Mouse (Mus musculus) neural tube, embryonic 12.5 days (tissue): Measurements from ENCODE around the gene Ncapd3. TPM values are rescaled to one million over a fixed set of nuclear protein-coding genes. Genes with fewer than 3 reads are reported as not detected.

Experiments
- ATAC-seq: fragments of 200-750 bp; cut with Nextera tagmentation; 2 replicates; pipeline ENCODE4 v1.8.0; 2017; ENCODE audit warnings: low read depth, mild to moderate bottlenecking, moderate TSS enrichment, moderate library complexity; ENCODE audit not compliant: low FRiP score
- H3K27ac ChIP-seq: fragments of 300-500 bp; sonication (generic); 2 replicates; pipeline ENCODE4 v1.5.1; 2016
- H3K27me3 ChIP-seq: fragments of 300-500 bp; sonication (generic); replicated peaks from 2 replicates; pipeline ENCODE4 v1.6.1; 2016; ENCODE audit warnings: mild to moderate bottlenecking
- H3K36me3 ChIP-seq: fragments of 300-500 bp; sonication (generic); 2 replicates; pipeline ENCODE4 v1.6.1; 2016; ENCODE audit warnings: mild to moderate bottlenecking
- H3K4me1 ChIP-seq: fragments of 300-500 bp; sonication (generic); 2 replicates; pipeline ENCODE4 v1.6.1; 2016
- H3K4me2 ChIP-seq: fragments of 300-500 bp; sonication (generic); replicated peaks from 2 replicates; pipeline ENCODE4 v1.6.1; 2016; ENCODE audit warnings: mild to moderate bottlenecking
- H3K4me3 ChIP-seq: fragments of 300-500 bp; sonication (generic); 2 replicates; pipeline ENCODE4 v1.5.1; 2016
- H3K9ac ChIP-seq: fragments of 300-500 bp; sonication (generic); 2 replicates; pipeline ENCODE4 v1.6.1; 2016; ENCODE audit warnings: mild to moderate bottlenecking
- H3K9me3 ChIP-seq: fragments of 300-500 bp; sonication (generic); 2 replicates; pipeline ENCODE4 v1.6.1; 2016; ENCODE audit warnings: mild to moderate bottlenecking
- WGBS: fragments of 180-500 bp; shearing (Covaris S2); methylation state at CpG from one replicate; pipeline ENCODE4 v1.1.7; 2016; 5-methylcytosine and 5-hydroxymethylcytosine counted together
- polyA plus RNA-seq: library from polyadenylated mRNA; unstranded; fragments of >200 nt; fragmentation: Nextera tagmentation; extraction: Ambion mirVana; gene quantifications from 2 replicates; pipeline ENCODE4 v1.2.1, GENCODE M21; 2016

Ncapd3 gene
- polyA plus RNA-seq: 24.8 and 27.6 TPM in 2 replicates

GRCm38 (mm10) chr9:27029828-27030762, at the start of gene Ncapd3, which contains the start of gene Vps26b:
Ncapd3 (plus strand) TSS chr9:27030175.
Vps26b (minus strand) TSS chr9:27030065.
- H3K4me3 ChIP-seq: peak within 1 kb of the TSS; percentile 95
- peak within 1 kb of the TSS; percentile 75 for H3K27ac ChIP-seq
- H3K9me3 ChIP-seq: no peaks in the 10 kb centered on the region
- peak within 1 kb of the TSS; percentile 86 for H3K9ac ChIP-seq
- ATAC-seq: peak; percentile 95
- WGBS: under 1% methylated on average over 78 of the region's 80 CpGs
- peak within 1 kb of the TSS; percentile 87 for H3K4me2 ChIP-seq
- H3K27me3 ChIP-seq: no peaks in the 10 kb centered on the region
- H3K36me3 ChIP-seq: peaks cover 4% of the 10 kb centered on the region; the same call in 1 of the 2 replicates
- peaks cover 44% of the 10 kb centered on the region for H3K4me1 ChIP-seq

GRCm38 (mm10) chr9:26985090-26985613, 44.8 kb upstream of the Ncapd3 start:
- Histone ChIP-seq H3K27me3 (no peaks in the 10 kb centered on the region), H3K4me3 (no peak overlapping the region), H3K36me3 (peaks cover 43% of the 10 kb centered on the region), H3K9ac (no peak overlapping the region), H3K4me2 (no peak overlapping the region), H3K9me3 (no peaks in the 10 kb centered on the region), H3K4me1 (no peaks in the 10 kb centered on the region), H3K27ac (no peak overlapping the region)
- no peak for ATAC-seq
- WGBS: 92% methylated on average over 2 of the region's 2 CpGs

- H3K9me3 ChIP-seq: no peaks in the 10 kb centered on the region
- WGBS: 93% methylated on average over 6 of the region's 6 CpGs
- H3K36me3 ChIP-seq: peaks cover 49% of the 10 kb centered on the region
- no peaks in the 10 kb centered on the region for H3K4me1 ChIP-seq
- no peaks in the 10 kb centered on the region for H3K27me3 ChIP-seq
- ATAC-seq: no peak
- no peak overlapping the region for H3K27ac ChIP-seq
- H3K4me2 ChIP-seq: no peak overlapping the region
- H3K4me3 ChIP-seq: no peak overlapping the region
- H3K9ac ChIP-seq: no peak overlapping the region
These were observed 44.2 kb upstream of the Ncapd3 start for GRCm38 (mm10) chr9:26985668-26986277.

GRCm38 (mm10) chr9:26990181-26990580, 39.8 kb upstream of the Ncapd3 start:
- Histone ChIP-seq H3K27ac (no peak overlapping the region), H3K4me1 (no peaks in the 10 kb centered on the region), H3K4me2 (no peak overlapping the region), H3K36me3 (peaks cover 48% of the 10 kb centered on the region), H3K9me3 (no peaks in the 10 kb centered on the region), H3K9ac (no peak overlapping the region), H3K27me3 (no peaks in the 10 kb centered on the region), H3K4me3 (no peak overlapping the region)
- WGBS: 93% methylated on average over 4 of the region's 4 CpGs
- no peak for ATAC-seq

GRCm38 (mm10) chr9:26993118-26993517, 36.9 kb upstream of the Ncapd3 start:
- Histone ChIP-seq H3K4me1 (peaks cover 2% of the 10 kb centered on the region; the same call in 1 of the 2 replicates), H3K4me2 (no peak overlapping the region), H3K27ac (no peak overlapping the region), H3K36me3 (peaks cover 36% of the 10 kb centered on the region), H3K27me3 (no peaks in the 10 kb centered on the region), H3K9ac (no peak overlapping the region), H3K9me3 (no peaks in the 10 kb centered on the region), H3K4me3 (no peak overlapping the region)
- 97% methylated on average over 10 of the region's 10 CpGs for WGBS
- no peak for ATAC-seq

- Histone ChIP-seq H3K9me3 (no peaks in the 10 kb centered on the region), H3K27me3 (no peaks in the 10 kb centered on the region), H3K27ac (no peak overlapping the region), H3K4me2 (no peak overlapping the region), H3K4me3 (no peak overlapping the region), H3K36me3 (peaks cover 30% of the 10 kb centered on the region), H3K4me1 (peaks cover 4% of the 10 kb centered on the region; the same call in 1 of the 2 replicates), H3K9ac (no peak overlapping the region)
- WGBS: 74% methylated on average over 3 of the region's 3 CpGs
- no peak for ATAC-seq
These were observed 36.1 kb upstream of the Ncapd3 start for GRCm38 (mm10) chr9:26993900-26994299.

GRCm38 (mm10) chr9:26997062-26997461, 32.9 kb upstream of the Ncapd3 start:
- no peak for ATAC-seq
- no peaks in the 10 kb centered on the region for H3K36me3 ChIP-seq
- peaks cover 20% of the 10 kb centered on the region for H3K4me1 ChIP-seq
- no peaks in the 10 kb centered on the region for H3K9me3 ChIP-seq
- H3K9ac ChIP-seq: no peak overlapping the region
- no peak overlapping the region for H3K4me3 ChIP-seq
- no peaks in the 10 kb centered on the region for H3K27me3 ChIP-seq
- WGBS: 88% methylated on average over 3 of the region's 3 CpGs
- H3K4me2 ChIP-seq: no peak overlapping the region
- no peak overlapping the region for H3K27ac ChIP-seq

- Histone ChIP-seq H3K4me2 (no peak overlapping the region), H3K4me3 (no peak overlapping the region), H3K9me3 (no peaks in the 10 kb centered on the region), H3K36me3 (no peaks in the 10 kb centered on the region), H3K27me3 (no peaks in the 10 kb centered on the region), H3K9ac (no peak overlapping the region), H3K4me1 (peaks cover 20% of the 10 kb centered on the region), H3K27ac (no peak overlapping the region)
- no peak for ATAC-seq
- 93% methylated on average over 2 of the region's 2 CpGs for WGBS
These were observed 32.5 kb upstream of the Ncapd3 start for GRCm38 (mm10) chr9:26997501-26997900.

GRCm38 (mm10) chr9:26998669-26999460, 31.1 kb upstream of the Ncapd3 start:
- H3K4me1 ChIP-seq: peaks cover 20% of the 10 kb centered on the region
- peak overlapping the region; percentile 69 for H3K9ac ChIP-seq
- peak overlapping the region; percentile 58 for H3K4me3 ChIP-seq
- H3K27me3 ChIP-seq: no peaks in the 10 kb centered on the region
- H3K4me2 ChIP-seq: peak overlapping the region; percentile 79
- 5% methylated on average over 29 of the region's 29 CpGs for WGBS
- ATAC-seq: peak; percentile 69
- no peaks in the 10 kb centered on the region for H3K9me3 ChIP-seq
- H3K27ac ChIP-seq: no peak overlapping the region
- H3K36me3 ChIP-seq: peaks cover 4% of the 10 kb centered on the region; the same call in 1 of the 2 replicates

- Histone ChIP-seq H3K4me3 (peak within 1 kb of the TSS; percentile 58), H3K9me3 (no peaks in the 10 kb centered on the region), H3K36me3 (peaks cover 12% of the 10 kb centered on the region), H3K9ac (peak within 1 kb of the TSS; percentile 69), H3K4me2 (peak within 1 kb of the TSS; percentile 79), H3K27ac (no peak within 1 kb of the TSS), H3K4me1 (peaks cover 20% of the 10 kb centered on the region), H3K27me3 (no peaks in the 10 kb centered on the region)
- ATAC-seq: peak; percentile 100
- 2% methylated on average over 35 of the region's 35 CpGs for WGBS
These were observed 30.2 kb upstream of the Ncapd3 start, which contains the start of the genes Acad8 and Thyn1 for GRCm38 (mm10) chr9:26999461-27000395. Acad8 (minus strand) TSS chr9:26999566. Thyn1 (plus strand) TSS chr9:26999710.

GRCm38 (mm10) chr9:27005231-27005630, 24.7 kb upstream of the Ncapd3 start:
- no peak overlapping the region for H3K9ac ChIP-seq
- H3K27ac ChIP-seq: no peak overlapping the region

More at GRCm38 (mm10) chr9:27005231-27005630, 24.7 kb upstream of the Ncapd3 start:
- Histone ChIP-seq H3K4me3 (no peak overlapping the region), H3K4me1 (peaks cover 13% of the 10 kb centered on the region), H3K36me3 (peaks cover 67% of the 10 kb centered on the region), H3K4me2 (no peak overlapping the region), H3K9me3 (no peaks in the 10 kb centered on the region), H3K27me3 (no peaks in the 10 kb centered on the region)
- 92% methylated on average over 3 of the region's 3 CpGs for WGBS
- ATAC-seq: no peak
